Mouse (Mus musculus): ENCODE data around the gene Pxk. TPM values are rescaled to one million over a fixed set of nuclear protein-coding genes. Genes with fewer than 3 reads are reported as not detected.

Pxk gene
- polyA plus RNA-seq, 1 experiment = 25.1 TPM

DNA sequence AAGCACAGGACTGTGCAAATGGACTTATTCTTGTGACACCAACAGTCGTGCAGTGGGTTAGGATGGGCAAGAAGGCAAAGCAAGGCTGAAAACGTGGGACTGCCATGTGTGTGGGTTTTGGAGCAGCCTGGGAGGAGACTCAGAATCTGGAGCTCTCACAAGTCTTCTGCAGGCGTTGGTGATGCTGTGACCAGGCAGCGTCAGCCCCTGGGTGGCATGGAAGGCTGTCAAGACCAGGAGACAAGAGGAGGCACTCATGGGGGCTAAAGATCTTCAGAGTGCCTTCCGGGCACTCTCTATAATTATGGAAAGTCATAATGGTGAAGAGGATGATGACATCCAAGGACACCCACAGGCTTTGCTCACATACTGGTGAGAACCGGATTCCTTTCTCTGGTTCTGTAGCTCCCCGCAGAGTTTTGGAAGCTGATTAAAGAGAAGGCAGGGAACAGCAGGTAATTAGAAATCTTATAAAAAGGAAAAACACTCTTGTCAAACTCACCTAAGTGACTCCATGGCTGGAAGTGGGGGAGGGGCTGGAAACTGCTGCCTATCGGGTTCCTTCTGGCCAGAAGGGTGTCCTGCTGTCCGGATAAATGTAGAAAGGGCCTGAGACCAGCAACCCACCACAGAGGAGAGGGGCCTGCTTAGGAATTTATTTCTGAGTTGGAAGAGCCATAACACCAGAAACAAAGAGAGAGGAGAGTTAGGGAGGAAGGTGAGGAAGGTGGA is 108.3 kb downstream of the Pxk start:
- no peak for TF ChIP-seq POLR2A (IDR thresholded peaks at IDR 0.05; ENCODE audit: control insufficient read depth, extremely low read depth, insufficient read depth, low read length, poor library complexity)
- no peak for TF ChIP-seq CTCF (IDR thresholded peaks at IDR 0.05; ENCODE audit: borderline replicate concordance, control insufficient read depth, extremely low read depth, insufficient read depth, low read length, poor library complexity)
- Histone ChIP-seq H3K27me3 (ENCODE audit: control insufficient read depth, insufficient read depth, low read length) (no peaks in the 10 kb centered on the region), H3K4me3 (ENCODE audit: control insufficient read depth, insufficient read depth, low read length) (no peak overlapping the region), H3K27ac (ENCODE audit: control insufficient read depth, insufficient read depth, low read length) (no peak overlapping the region), H3K36me3 (ENCODE audit: control insufficient read depth, insufficient read depth, low read length) (no peaks in the 10 kb centered on the region), H3K4me1 (replicated peaks; ENCODE audit: control insufficient read depth, insufficient read depth, low read length) (no peaks in the 10 kb centered on the region)
- WGBS = 79% methylated on average over 9 of the region's 9 CpGs
- no peak for DNase-seq

- Histone ChIP-seq H3K4me3 (ENCODE audit: control insufficient read depth, insufficient read depth, low read length) (no peak overlapping the region), H3K27ac (ENCODE audit: control insufficient read depth, insufficient read depth, low read length) (no peak overlapping the region), H3K4me1 (replicated peaks; ENCODE audit: control insufficient read depth, insufficient read depth, low read length) (no peaks in the 10 kb centered on the region), H3K27me3 (ENCODE audit: control insufficient read depth, insufficient read depth, low read length) (no peaks in the 10 kb centered on the region), H3K36me3 (ENCODE audit: control insufficient read depth, insufficient read depth, low read length) (no peaks in the 10 kb centered on the region)
- no peak for DNase-seq
- 81% methylated on average over 5 of the region's 5 CpGs for WGBS
- no peak for TF ChIP-seq POLR2A (IDR thresholded peaks at IDR 0.05; ENCODE audit: control insufficient read depth, extremely low read depth, insufficient read depth, low read length, poor library complexity)
- TF ChIP-seq CTCF (IDR thresholded peaks at IDR 0.05; ENCODE audit: borderline replicate concordance, control insufficient read depth, extremely low read depth, insufficient read depth, low read length, poor library complexity) = no peak
Observed at GRCm38 (mm10) chr14:8207105-8207504, 109.1 kb downstream of the Pxk start.

DNA sequence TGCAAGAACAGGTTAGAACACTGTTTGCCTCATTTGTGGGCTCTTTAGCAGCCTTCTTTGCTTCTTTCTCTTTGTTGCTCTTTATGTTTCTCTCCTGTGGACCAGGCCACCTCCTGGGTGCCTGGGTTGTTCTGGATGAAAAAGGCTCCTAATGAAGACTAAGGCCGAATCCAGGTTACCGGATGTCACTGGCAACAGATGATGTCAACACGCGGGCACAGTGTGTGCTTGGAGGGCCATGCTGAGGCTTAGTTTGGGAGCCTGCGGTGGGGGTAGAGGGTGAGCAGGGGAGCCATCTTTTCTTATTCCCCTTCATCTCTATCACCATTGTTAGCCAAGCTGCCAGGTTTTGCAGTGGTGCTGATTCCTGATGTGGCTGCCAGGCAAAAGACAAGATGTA is 109.5 kb downstream of the Pxk start:
- WGBS = 94% methylated on average over 5 of the region's 5 CpGs
- Histone ChIP-seq H3K27me3 (ENCODE audit: control insufficient read depth, insufficient read depth, low read length) (no peaks in the 10 kb centered on the region), H3K4me3 (ENCODE audit: control insufficient read depth, insufficient read depth, low read length) (no peak overlapping the region), H3K36me3 (ENCODE audit: control insufficient read depth, insufficient read depth, low read length) (no peaks in the 10 kb centered on the region), H3K27ac (ENCODE audit: control insufficient read depth, insufficient read depth, low read length) (no peak overlapping the region), H3K4me1 (replicated peaks; ENCODE audit: control insufficient read depth, insufficient read depth, low read length) (no peaks in the 10 kb centered on the region)
- no peak for DNase-seq
- TF ChIP-seq POLR2A (IDR thresholded peaks at IDR 0.05; ENCODE audit: control insufficient read depth, extremely low read depth, insufficient read depth, low read length, poor library complexity) = no peak
- no peak for TF ChIP-seq CTCF (IDR thresholded peaks at IDR 0.05; ENCODE audit: borderline replicate concordance, control insufficient read depth, extremely low read depth, insufficient read depth, low read length, poor library complexity)

GRCm38 (mm10) chr14:8208876-8209275 is 110.9 kb downstream of the Pxk start:
- no peaks in the 10 kb centered on the region for H3K27me3 ChIP-seq (ENCODE audit: control insufficient read depth, insufficient read depth, low read length)
- TF ChIP-seq POLR2A (IDR thresholded peaks at IDR 0.05; ENCODE audit: control insufficient read depth, extremely low read depth, insufficient read depth, low read length, poor library complexity) = no peak
- TF ChIP-seq CTCF (IDR thresholded peaks at IDR 0.05; ENCODE audit: borderline replicate concordance, control insufficient read depth, extremely low read depth, insufficient read depth, low read length, poor library complexity) = no peak
- no peak for DNase-seq
- H3K4me1 ChIP-seq (replicated peaks; ENCODE audit: control insufficient read depth, insufficient read depth, low read length) = peaks cover 3% of the 10 kb centered on the region
- no peak overlapping the region for H3K27ac ChIP-seq (ENCODE audit: control insufficient read depth, insufficient read depth, low read length)
- H3K36me3 ChIP-seq (ENCODE audit: control insufficient read depth, insufficient read depth, low read length) = no peaks in the 10 kb centered on the region
- WGBS = 92% methylated on average over 3 of the region's 3 CpGs
- no peak overlapping the region for H3K4me3 ChIP-seq (ENCODE audit: control insufficient read depth, insufficient read depth, low read length)

DNA sequence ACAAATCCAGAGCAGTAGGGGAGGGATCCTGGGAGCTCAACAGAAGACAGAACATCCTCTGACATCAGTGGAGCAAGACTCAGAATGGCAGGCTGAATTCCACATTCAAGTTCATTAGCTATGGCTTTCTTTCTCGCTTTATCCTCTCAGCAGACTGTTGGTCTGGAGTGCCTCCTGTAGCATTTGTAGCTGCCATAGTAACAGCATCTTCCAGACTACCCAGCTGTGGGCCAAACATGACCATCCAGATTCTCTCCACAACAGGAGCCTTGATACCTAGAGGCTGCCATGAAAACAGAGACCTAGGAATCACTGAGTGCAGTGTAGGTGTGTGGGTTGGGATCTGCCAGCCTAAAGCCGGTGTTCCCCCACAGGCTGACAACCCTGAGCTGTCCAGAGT is 111.9 kb downstream of the Pxk start:
- DNase-seq = no peak
- no peak for TF ChIP-seq CTCF (IDR thresholded peaks at IDR 0.05; ENCODE audit: borderline replicate concordance, control insufficient read depth, extremely low read depth, insufficient read depth, low read length, poor library complexity)
- TF ChIP-seq POLR2A (IDR thresholded peaks at IDR 0.05; ENCODE audit: control insufficient read depth, extremely low read depth, insufficient read depth, low read length, poor library complexity) = no peak
- Histone ChIP-seq H3K4me1 (replicated peaks; ENCODE audit: control insufficient read depth, insufficient read depth, low read length) (peaks cover 3% of the 10 kb centered on the region), H3K36me3 (ENCODE audit: control insufficient read depth, insufficient read depth, low read length) (no peaks in the 10 kb centered on the region), H3K27me3 (ENCODE audit: control insufficient read depth, insufficient read depth, low read length) (no peaks in the 10 kb centered on the region), H3K27ac (ENCODE audit: control insufficient read depth, insufficient read depth, low read length) (no peak overlapping the region), H3K4me3 (ENCODE audit: control insufficient read depth, insufficient read depth, low read length) (no peak overlapping the region)
- WGBS = 95% methylated on average over 2 of the region's 2 CpGs

DNA sequence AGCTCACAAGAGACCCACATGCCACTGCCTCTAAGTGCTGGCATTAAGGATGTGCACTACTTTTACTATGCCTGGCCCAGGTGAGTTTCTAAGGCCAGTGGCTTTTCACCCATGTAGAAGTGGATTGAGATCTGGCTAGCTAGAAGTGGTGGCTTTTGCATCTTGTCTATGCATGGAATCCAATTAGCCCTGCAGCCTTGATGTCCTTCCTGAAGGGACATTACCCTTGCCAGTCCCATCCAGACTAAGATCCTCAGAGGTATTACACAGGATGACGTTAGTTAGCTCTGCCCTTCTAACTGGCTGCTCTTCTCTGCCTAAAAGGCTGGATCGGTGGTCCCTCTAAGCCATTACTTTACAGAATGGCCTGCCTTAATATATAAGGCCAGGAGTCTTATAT is 115.0 kb downstream of the Pxk start:
- no peak for DNase-seq
- Histone ChIP-seq H3K27ac (ENCODE audit: control insufficient read depth, insufficient read depth, low read length) (no peak overlapping the region), H3K4me1 (replicated peaks; ENCODE audit: control insufficient read depth, insufficient read depth, low read length) (peaks cover 6% of the 10 kb centered on the region), H3K36me3 (ENCODE audit: control insufficient read depth, insufficient read depth, low read length) (no peaks in the 10 kb centered on the region), H3K27me3 (ENCODE audit: control insufficient read depth, insufficient read depth, low read length) (no peaks in the 10 kb centered on the region), H3K4me3 (ENCODE audit: control insufficient read depth, insufficient read depth, low read length) (no peak overlapping the region)
- 90% methylated on average over 2 of the region's 2 CpGs for WGBS
- no peak for TF ChIP-seq CTCF (IDR thresholded peaks at IDR 0.05; ENCODE audit: borderline replicate concordance, control insufficient read depth, extremely low read depth, insufficient read depth, low read length, poor library complexity)
- no peak for TF ChIP-seq POLR2A (IDR thresholded peaks at IDR 0.05; ENCODE audit: control insufficient read depth, extremely low read depth, insufficient read depth, low read length, poor library complexity)
